Mouse (Mus musculus) embryonic fibroblast, embryonic 13.5 days (primary cell): ENCODE data around the gene Cdkn2a. TPM values are rescaled to one million over a fixed set of nuclear protein-coding genes. Genes with fewer than 3 reads are reported as not detected.

ENCODE experiments used
- H3K27ac ChIP-seq: 2 replicates; pipeline ENCODE4 v1.5.1; 2012; ENCODE audit warnings: low read length, control low read depth, inconsistent platforms; ENCODE audit not compliant: insufficient read depth
- H3K4me1 ChIP-seq: 2 replicates; pipeline ENCODE4 v1.6.1; 2011; ENCODE audit warnings: low read length; ENCODE audit not compliant: control insufficient read depth, insufficient read depth
- H3K4me3 ChIP-seq: 2 replicates; pipeline ENCODE4 v1.5.1; 2011; ENCODE audit warnings: mild to moderate bottlenecking, control low read depth, low read length; ENCODE audit not compliant: insufficient read depth
- CTCF ChIP-seq: IDR thresholded peaks from 2 replicates; pipeline ENCODE4 v1.5.1; 2011; ENCODE audit warnings: mild to moderate bottlenecking, control low read depth, low read length, moderate library complexity, borderline replicate concordance; ENCODE audit not compliant: insufficient read depth
- POLR2A ChIP-seq: IDR thresholded peaks from 2 replicates; pipeline ENCODE4 v1.6.1; 2011; ENCODE audit warnings: low read depth, mild to moderate bottlenecking, control low read depth, low read length, moderate library complexity
- polyA plus RNA-seq: library from polyadenylated mRNA; stranded (reverse); fragments of >200 nt; gene quantifications from 2 replicates; pipeline ENCODE4 v1.2.4, GENCODE M21; 2011; ENCODE audit warnings: low read depth; ENCODE audit not compliant: missing spikeins, insufficient read length

Cdkn2a gene
- polyA plus RNA-seq, 1 experiment = 59.5 TPM

DNA sequence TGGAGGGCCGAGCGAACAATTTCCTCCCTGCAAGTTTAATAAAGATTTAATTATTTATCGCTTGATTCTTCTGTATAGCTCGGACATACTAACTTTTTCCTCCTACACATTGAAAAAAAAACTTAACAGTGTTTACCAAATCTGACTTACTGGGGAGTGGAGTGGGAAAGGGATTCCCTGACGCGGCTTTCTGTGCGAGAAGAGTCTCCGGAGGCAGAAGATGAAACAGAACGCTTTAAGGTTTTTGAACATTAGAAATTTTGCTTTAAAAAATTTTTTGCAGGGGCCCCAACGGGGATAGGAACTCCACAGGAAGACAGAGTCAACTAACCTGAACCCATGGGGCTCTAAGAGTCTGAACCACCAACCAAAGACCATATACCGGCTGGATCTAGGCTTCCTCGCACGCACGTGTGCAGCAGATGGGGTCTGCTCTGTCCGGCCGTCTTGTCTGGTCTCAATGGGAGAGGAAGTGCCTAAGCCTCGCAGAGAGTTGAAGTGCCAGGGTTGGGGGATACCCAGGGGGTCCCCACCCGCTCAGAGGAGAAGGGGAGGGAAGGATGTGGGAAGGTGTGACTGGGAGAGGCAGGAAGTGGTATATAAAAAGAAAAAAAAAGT, 22.2 kb downstream of the Cdkn2a start:
- 0 out of 2 replicates have a peak, but pooled peaks cover 4% of the 10 kb centered on the region for H3K4me1 ChIP-seq
- H3K27ac ChIP-seq = no peak overlapping the region
- H3K4me3 ChIP-seq = no peak overlapping the region
- TF ChIP-seq CTCF (no peak), POLR2A (no peak)

DNA sequence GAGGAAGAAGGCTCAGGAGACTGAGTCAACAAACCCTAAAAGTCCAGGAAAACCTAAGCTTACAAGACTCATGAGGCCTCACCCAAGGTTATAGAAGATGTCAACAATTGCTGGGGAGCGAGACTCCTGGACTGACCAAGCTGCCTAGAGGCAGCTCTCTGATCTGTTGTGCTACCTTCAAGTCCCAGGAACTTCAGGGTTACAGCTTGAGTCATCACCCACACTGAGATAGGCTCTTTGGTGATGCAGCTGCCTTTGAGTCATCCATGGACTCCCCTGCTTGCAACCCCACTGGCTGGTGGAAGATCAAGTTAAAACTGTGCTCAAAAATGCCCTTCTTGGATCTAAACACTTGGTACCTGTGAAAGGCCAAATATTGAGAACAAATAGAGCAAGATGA, 36.7 kb downstream of the Cdkn2a start:
- no peak for TF ChIP-seq POLR2A
- TF ChIP-seq CTCF = no peak
- no peak overlapping the region for H3K27ac ChIP-seq
- no peaks in the 10 kb centered on the region for H3K4me1 ChIP-seq
- H3K4me3 ChIP-seq = no peak overlapping the region

DNA sequence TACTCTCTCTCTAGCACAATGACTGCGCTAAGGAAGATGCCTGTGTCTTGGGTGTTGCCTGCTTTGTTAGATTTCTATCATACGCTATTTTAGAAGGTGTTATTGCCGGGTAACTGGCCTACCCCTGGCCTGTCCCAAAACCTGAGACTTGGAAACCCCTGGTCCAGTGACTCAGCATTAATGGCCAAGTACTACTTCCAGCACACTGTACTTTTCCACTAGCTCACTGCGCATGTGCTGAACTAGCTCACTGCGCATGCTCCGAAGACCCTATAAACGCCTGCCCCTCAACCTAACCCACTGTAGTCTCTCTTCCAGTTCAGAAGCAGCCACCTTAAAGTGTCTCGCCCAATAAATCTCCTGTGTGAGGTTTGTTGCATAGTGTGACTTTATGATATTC, 60.0 kb downstream of the Cdkn2a start:
- 0 out of 2 replicates have a peak, but pooled peaks cover 2% of the 10 kb centered on the region for H3K4me1 ChIP-seq
- H3K4me3 ChIP-seq = no peak overlapping the region
- TF ChIP-seq POLR2A = no peak
- no peak for TF ChIP-seq CTCF
- no peak overlapping the region for H3K27ac ChIP-seq

Other genes with a start within 250 kb of the Cdkn2a start
- gene Mtap, start 157.5 kb downstream of the Cdkn2a start, polyA plus RNA-seq = 86.7 and 92.6 TPM in 2 replicates
- gene Cdkn2b, start 16.4 kb upstream of the Cdkn2a start, polyA plus RNA-seq = 49.1 and 74.6 TPM in 2 replicates